Mouse (Mus musculus): Measurements from ENCODE around the gene Gfod2.

GRCm38 (mm10) chr8:105687512-105687911 is 71.0 kb downstream of the Gfod2 start:
- TF ChIP-seq CTCF (IDR thresholded peaks at IDR 0.05) (no peak), POLR2A (IDR thresholded peaks at IDR 0.05; ENCODE audit: insufficient read depth, low read depth, low read length) (no peak), EP300 (IDR thresholded peaks at IDR 0.05; ENCODE audit: insufficient read depth, low read depth, low read length) (no peak)

Measured in heart, adult 2 months (tissue).